Mouse (Mus musculus): ENCODE data around the gene Bcas1. TPM values are rescaled to one million over a fixed set of nuclear protein-coding genes. Genes with fewer than 3 reads are reported as not detected.
"Not testable (repeated sequence)": the region's sequence is repeated elsewhere in the genome, so short reads cannot be mapped to it uniquely, and the experiment has no call there.

Gene Bcas1
- polyA plus RNA-seq, 1 experiment from 2014 or later: 0.25 TPM

DNA sequence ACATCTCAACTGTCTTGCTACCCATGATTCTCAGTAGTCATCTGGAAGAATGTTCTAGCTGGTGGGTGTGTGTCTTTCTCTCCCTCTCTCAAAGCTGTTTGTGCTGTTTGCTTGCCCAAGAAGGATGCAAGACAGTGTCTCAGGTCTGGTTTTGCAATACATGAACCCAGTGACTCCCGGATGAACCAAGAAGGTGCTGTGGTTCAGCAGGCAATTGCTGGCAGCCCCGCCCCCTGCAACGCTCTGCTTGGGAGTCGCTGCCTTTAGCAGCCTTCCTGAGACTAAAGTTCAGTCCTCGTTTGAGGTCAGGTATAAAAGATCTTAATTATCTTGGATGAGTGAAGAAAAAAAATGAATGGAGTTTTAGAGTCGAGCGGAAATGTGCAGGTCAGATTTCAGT, 34.0 kb upstream of the Bcas1 start:
- H3K4me1 ChIP-seq (ENCODE audit: control insufficient read depth, insufficient read depth, low read length): no peaks in the 10 kb centered on the region
- WGBS: 75% methylated on average over 7 of the region's 7 CpGs

DNA sequence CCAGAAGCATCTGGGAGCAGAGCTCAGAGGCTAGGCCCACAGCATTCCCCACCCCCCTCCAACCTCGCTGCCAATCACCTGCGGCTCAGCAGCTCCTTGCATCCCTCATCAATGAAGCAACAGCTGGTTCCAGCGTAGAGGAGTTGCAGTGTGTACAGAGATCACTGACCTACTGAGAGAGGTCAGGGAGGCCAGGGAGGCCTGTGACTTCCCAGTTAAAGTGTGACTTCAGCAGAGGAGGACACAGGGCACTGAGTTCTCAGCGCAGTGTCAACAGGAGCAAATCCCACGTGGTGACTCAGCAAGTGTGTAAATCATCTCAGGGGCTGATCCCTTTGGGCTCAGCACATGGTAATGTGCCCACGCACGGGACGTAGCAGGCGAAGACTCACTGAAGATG, 32.2 kb upstream of the Bcas1 start:
- Histone ChIP-seq H3K4me1 (ENCODE audit: control insufficient read depth, insufficient read depth, low read length) (no peaks in the 10 kb centered on the region), H3K36me3 (ENCODE audit: control insufficient read depth, insufficient read depth, low read length) (no peaks in the 10 kb centered on the region), H3K4me3 (ENCODE audit: low read depth, low read length) (no peak overlapping the region), H3K27ac (replicated peaks; ENCODE audit: low read depth, low read length) (no peak overlapping the region), H3K9ac (ENCODE audit: low read length) (no peak overlapping the region), H3K4me2 (ENCODE audit: low read depth, severe bottlenecking) (no peak overlapping the region), H3K27me3 (ENCODE audit: control insufficient read depth, insufficient read depth, low read length) (no peaks in the 10 kb centered on the region), H3K9me3 (ENCODE audit: control insufficient read depth, low read length) (no peaks in the 10 kb centered on the region)
- 27% methylated on average over 9 of the region's 9 CpGs for WGBS
- no peak for ATAC-seq (ENCODE audit: insufficient number of reproducible peaks, low FRiP score, low TSS enrichment, low read depth)
- DNase-seq (ENCODE audit: low spot score): peak; percentile 44

More for the DNA sequence above, 34.0 kb upstream of the Bcas1 start:
- Histone ChIP-seq H3K4me3 (ENCODE audit: low read depth, low read length) (no peak overlapping the region), H3K27me3 (ENCODE audit: control insufficient read depth, insufficient read depth, low read length) (no peaks in the 10 kb centered on the region), H3K36me3 (ENCODE audit: control insufficient read depth, insufficient read depth, low read length) (no peaks in the 10 kb centered on the region), H3K27ac (replicated peaks; ENCODE audit: low read depth, low read length) (no peak overlapping the region), H3K4me2 (ENCODE audit: low read depth, severe bottlenecking) (no peak overlapping the region), H3K9me3 (ENCODE audit: control insufficient read depth, low read length) (no peaks in the 10 kb centered on the region), H3K9ac (ENCODE audit: low read length) (no peak overlapping the region)
- ATAC-seq (ENCODE audit: insufficient number of reproducible peaks, low FRiP score, low TSS enrichment, low read depth) (no peak), DNase-seq (ENCODE audit: low spot score) (no peak)

GRCm38 (mm10) chr2:170459183-170459582, 31.5 kb upstream of the Bcas1 start:
- no peak overlapping the region for H3K4me2 ChIP-seq (ENCODE audit: low read depth, severe bottlenecking)
- H3K4me3 ChIP-seq (ENCODE audit: low read depth, low read length): no peak overlapping the region
- ATAC-seq (ENCODE audit: insufficient number of reproducible peaks, low FRiP score, low TSS enrichment, low read depth): no peak
- no peaks in the 10 kb centered on the region for H3K36me3 ChIP-seq (ENCODE audit: control insufficient read depth, insufficient read depth, low read length)
- no peaks in the 10 kb centered on the region for H3K4me1 ChIP-seq (ENCODE audit: control insufficient read depth, insufficient read depth, low read length)
- DNase-seq (ENCODE audit: low spot score): no peak
- 74% methylated on average over 10 of the region's 10 CpGs for WGBS
- no peaks in the 10 kb centered on the region for H3K9me3 ChIP-seq (ENCODE audit: control insufficient read depth, low read length)
- H3K27ac ChIP-seq (replicated peaks; ENCODE audit: low read depth, low read length): no peak overlapping the region
- H3K9ac ChIP-seq (ENCODE audit: low read length): no peak overlapping the region
- no peaks in the 10 kb centered on the region for H3K27me3 ChIP-seq (ENCODE audit: control insufficient read depth, insufficient read depth, low read length)

DNA sequence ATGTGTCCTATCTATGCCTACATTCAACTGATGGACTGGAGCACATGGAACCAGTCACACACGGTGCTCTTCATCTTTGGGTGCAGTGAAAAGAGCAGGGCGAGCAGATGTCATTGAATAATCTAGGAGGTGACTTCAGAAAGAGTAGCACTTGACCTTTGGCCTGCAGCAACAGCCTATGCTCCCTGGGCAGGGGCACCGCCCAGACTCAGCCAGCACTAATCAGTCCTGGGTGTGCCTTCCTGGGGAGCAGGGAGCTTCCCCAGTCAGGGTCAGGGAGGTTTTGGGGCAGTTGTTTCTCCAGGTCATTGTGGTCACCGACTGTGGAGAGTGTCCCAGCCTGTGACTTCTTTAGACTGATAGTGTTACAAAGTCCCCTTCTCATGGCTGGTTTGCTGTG, 26.2 kb upstream of the Bcas1 start:
- H3K27ac ChIP-seq (replicated peaks; ENCODE audit: low read depth, low read length); DNase-seq (ENCODE audit: low spot score); ATAC-seq (ENCODE audit: insufficient number of reproducible peaks, low FRiP score, low TSS enrichment, low read depth); H3K4me2 ChIP-seq (ENCODE audit: low read depth, severe bottlenecking); H3K4me3 ChIP-seq (ENCODE audit: low read depth, low read length); H3K9me3 ChIP-seq (ENCODE audit: control insufficient read depth, low read length); H3K36me3 ChIP-seq (ENCODE audit: control insufficient read depth, insufficient read depth, low read length); H3K4me1 ChIP-seq (ENCODE audit: control insufficient read depth, insufficient read depth, low read length); H3K9ac ChIP-seq (ENCODE audit: low read length); H3K27me3 ChIP-seq (ENCODE audit: control insufficient read depth, insufficient read depth, low read length): not testable (repeated sequence)
- 26% methylated on average over 3 of the region's 4 CpGs for WGBS

DNA sequence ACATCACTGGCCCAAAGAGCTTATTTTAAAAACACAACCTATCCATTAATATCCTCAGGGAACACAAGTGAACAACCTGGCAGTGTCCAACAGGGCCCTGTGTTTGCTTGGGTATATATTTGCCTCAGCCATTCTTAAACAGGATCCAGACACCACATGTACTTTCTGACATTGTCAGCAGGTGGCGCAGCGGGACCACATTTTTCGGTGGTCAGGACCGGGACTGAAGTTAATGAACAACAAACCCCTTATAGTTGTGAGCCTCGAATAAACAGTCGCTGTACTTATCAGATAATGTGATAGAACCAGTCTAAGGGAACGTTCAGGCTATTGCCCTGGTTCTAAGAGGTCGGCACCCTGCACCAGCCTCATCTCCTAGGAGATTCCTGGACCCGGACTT, 23.3 kb upstream of the Bcas1 start:
- H3K4me1 ChIP-seq (ENCODE audit: control insufficient read depth, insufficient read depth, low read length): no peaks in the 10 kb centered on the region
- WGBS: 11% methylated on average over 9 of the region's 9 CpGs
- H3K27me3 ChIP-seq (ENCODE audit: control insufficient read depth, insufficient read depth, low read length): no peaks in the 10 kb centered on the region
- H3K4me2 ChIP-seq (ENCODE audit: low read depth, severe bottlenecking): no peak overlapping the region
- ATAC-seq (ENCODE audit: insufficient number of reproducible peaks, low FRiP score, low TSS enrichment, low read depth): no peak
- no peaks in the 10 kb centered on the region for H3K9me3 ChIP-seq (ENCODE audit: control insufficient read depth, low read length)
- H3K4me3 ChIP-seq (ENCODE audit: low read depth, low read length): no peak overlapping the region
- DNase-seq (ENCODE audit: low spot score): peak; percentile 97
- H3K36me3 ChIP-seq (ENCODE audit: control insufficient read depth, insufficient read depth, low read length): no peaks in the 10 kb centered on the region
- no peak overlapping the region for H3K27ac ChIP-seq (replicated peaks; ENCODE audit: low read depth, low read length)
- no peak overlapping the region for H3K9ac ChIP-seq (ENCODE audit: low read length)

DNA sequence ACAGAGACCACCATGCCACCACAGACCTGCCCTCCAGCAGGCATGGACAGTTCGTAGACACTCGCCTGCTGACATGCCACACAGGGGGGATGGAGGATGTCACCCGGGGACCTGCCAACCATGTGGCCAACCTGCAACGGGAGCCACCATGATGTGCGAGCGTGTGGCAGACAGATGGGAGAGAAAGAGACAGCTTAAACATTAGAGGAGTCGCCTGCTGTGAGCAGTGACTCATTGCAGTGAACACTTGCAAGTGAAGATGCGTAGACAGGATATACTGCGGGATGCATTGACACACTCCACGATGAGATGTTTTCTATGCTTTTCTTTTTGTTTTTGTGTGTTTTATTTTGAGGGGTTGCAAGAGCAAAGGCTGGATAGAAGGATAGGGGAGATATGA, 20.0 kb upstream of the Bcas1 start:
- Histone ChIP-seq H3K27ac (replicated peaks; ENCODE audit: low read depth, low read length) (no peak overlapping the region), H3K4me1 (ENCODE audit: control insufficient read depth, insufficient read depth, low read length) (no peaks in the 10 kb centered on the region), H3K27me3 (ENCODE audit: control insufficient read depth, insufficient read depth, low read length) (no peaks in the 10 kb centered on the region), H3K9ac (ENCODE audit: low read length) (no peak overlapping the region), H3K36me3 (ENCODE audit: control insufficient read depth, insufficient read depth, low read length) (no peaks in the 10 kb centered on the region), H3K4me2 (ENCODE audit: low read depth, severe bottlenecking) (no peak overlapping the region), H3K4me3 (ENCODE audit: low read depth, low read length) (no peak overlapping the region), H3K9me3 (ENCODE audit: control insufficient read depth, low read length) (no peaks in the 10 kb centered on the region)
- ATAC-seq (ENCODE audit: insufficient number of reproducible peaks, low FRiP score, low TSS enrichment, low read depth) (no peak), DNase-seq (ENCODE audit: low spot score) (no peak)
- 68% methylated on average over 10 of the region's 10 CpGs for WGBS

DNA sequence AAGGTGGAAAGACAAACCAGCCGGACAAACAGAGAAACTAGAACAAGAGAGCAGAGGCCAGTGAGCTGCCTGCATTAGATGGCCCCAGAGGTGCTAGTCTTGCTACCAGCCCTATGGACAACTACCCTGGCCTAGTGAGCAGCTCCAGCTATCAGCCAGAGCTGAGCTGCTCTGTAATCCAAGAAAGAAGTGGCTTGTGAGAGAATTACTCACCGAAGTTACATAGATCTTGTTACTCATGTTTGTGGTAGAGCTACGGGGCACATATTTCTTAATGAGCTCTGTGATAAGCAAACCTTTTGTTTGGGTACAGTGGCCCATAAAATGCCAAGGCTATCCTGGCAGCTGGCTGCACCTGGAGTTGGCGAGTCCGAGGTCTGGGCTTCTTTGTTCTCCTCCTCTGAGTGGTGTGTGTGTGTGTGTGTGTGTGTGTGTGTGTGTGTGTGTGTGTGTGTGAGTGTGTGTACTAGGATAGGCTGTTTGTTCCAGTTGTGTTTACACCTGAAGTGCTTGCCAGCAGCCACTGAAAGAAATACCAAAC, 19.3 kb upstream of the Bcas1 start:
- Histone ChIP-seq H3K9me3 (ENCODE audit: control insufficient read depth, low read length) (no peaks in the 10 kb centered on the region), H3K4me3 (ENCODE audit: low read depth, low read length) (no peak overlapping the region), H3K9ac (ENCODE audit: low read length) (no peak overlapping the region), H3K36me3 (ENCODE audit: control insufficient read depth, insufficient read depth, low read length) (no peaks in the 10 kb centered on the region), H3K4me1 (ENCODE audit: control insufficient read depth, insufficient read depth, low read length) (no peaks in the 10 kb centered on the region), H3K27ac (replicated peaks; ENCODE audit: low read depth, low read length) (no peak overlapping the region), H3K4me2 (ENCODE audit: low read depth, severe bottlenecking) (no peak overlapping the region), H3K27me3 (ENCODE audit: control insufficient read depth, insufficient read depth, low read length) (no peaks in the 10 kb centered on the region)
- 78% methylated on average over 5 of the region's 5 CpGs for WGBS
- no peak for DNase-seq (ENCODE audit: low spot score)
- ATAC-seq (ENCODE audit: insufficient number of reproducible peaks, low FRiP score, low TSS enrichment, low read depth): no peak

- H3K9me3 ChIP-seq (ENCODE audit: control insufficient read depth, low read length): no peaks in the 10 kb centered on the region
- H3K4me3 ChIP-seq (ENCODE audit: low read depth, low read length): no peak overlapping the region
- 85% methylated on average over 5 of the region's 5 CpGs for WGBS
- H3K4me1 ChIP-seq (ENCODE audit: control insufficient read depth, insufficient read depth, low read length): no peaks in the 10 kb centered on the region
- no peak overlapping the region for H3K27ac ChIP-seq (replicated peaks; ENCODE audit: low read depth, low read length)
- H3K9ac ChIP-seq (ENCODE audit: low read length): no peak overlapping the region
- ATAC-seq (ENCODE audit: insufficient number of reproducible peaks, low FRiP score, low TSS enrichment, low read depth) (no peak), DNase-seq (ENCODE audit: low spot score) (no peak)
- no peaks in the 10 kb centered on the region for H3K36me3 ChIP-seq (ENCODE audit: control insufficient read depth, insufficient read depth, low read length)
- H3K4me2 ChIP-seq (ENCODE audit: low read depth, severe bottlenecking): no peak overlapping the region
- H3K27me3 ChIP-seq (ENCODE audit: control insufficient read depth, insufficient read depth, low read length): no peaks in the 10 kb centered on the region
Measured at GRCm38 (mm10) chr2:170445861-170446260, 18.2 kb upstream of the Bcas1 start.

DNA sequence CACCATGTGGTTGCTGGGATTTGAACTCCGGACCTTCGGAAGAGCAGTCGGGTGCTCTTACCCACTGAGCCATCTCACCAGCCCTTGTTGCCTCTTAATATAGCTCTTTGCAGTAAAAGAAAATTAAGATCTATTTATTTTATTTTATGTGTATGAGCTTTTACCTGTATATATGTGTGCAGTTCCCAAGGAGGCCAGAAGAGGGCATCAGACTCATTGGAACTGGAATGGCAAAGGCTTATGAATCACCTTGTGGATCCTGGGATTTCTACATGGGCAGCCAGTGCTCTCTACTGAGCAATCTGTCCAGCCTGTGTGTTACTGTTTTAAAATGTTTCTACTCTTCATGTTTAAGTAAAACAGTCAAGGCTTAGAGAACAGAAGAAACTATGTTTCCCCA, 14.9 kb upstream of the Bcas1 start:
- H3K27me3 ChIP-seq (ENCODE audit: control insufficient read depth, insufficient read depth, low read length): 0 out of 2 replicates have a peak, but pooled peaks cover 2% of the 10 kb centered on the region
- ATAC-seq (ENCODE audit: insufficient number of reproducible peaks, low FRiP score, low TSS enrichment, low read depth): no peak
- no peak overlapping the region for H3K27ac ChIP-seq (replicated peaks; ENCODE audit: low read depth, low read length)
- no peaks in the 10 kb centered on the region for H3K36me3 ChIP-seq (ENCODE audit: control insufficient read depth, insufficient read depth, low read length)
- H3K4me2 ChIP-seq (ENCODE audit: low read depth, severe bottlenecking): no peak overlapping the region
- peak; percentile 54 for DNase-seq (ENCODE audit: low spot score)
- no peaks in the 10 kb centered on the region for H3K4me1 ChIP-seq (ENCODE audit: control insufficient read depth, insufficient read depth, low read length)
- H3K4me3 ChIP-seq (ENCODE audit: low read depth, low read length): no peak overlapping the region
- 78% methylated on average over 3 of the region's 3 CpGs for WGBS
- H3K9me3 ChIP-seq (ENCODE audit: control insufficient read depth, low read length): no peaks in the 10 kb centered on the region
- no peak overlapping the region for H3K9ac ChIP-seq (ENCODE audit: low read length)
